Mouse (Mus musculus) kidney, postnatal 4 days (tissue): Measurements from ENCODE around the gene Gm11563.
"Not testable (repeated sequence)": the region's sequence is repeated elsewhere in the genome, so short reads cannot be mapped to it uniquely, and the experiment has no call there.

Experiments used
- DNase-seq, 2 experiments: peaks; one replicate each; pipeline ENCODE4 v3.0.0; 2021; ENCODE audit warnings: mixed read lengths in 2 of 2

Gene Gm11563

DNA sequence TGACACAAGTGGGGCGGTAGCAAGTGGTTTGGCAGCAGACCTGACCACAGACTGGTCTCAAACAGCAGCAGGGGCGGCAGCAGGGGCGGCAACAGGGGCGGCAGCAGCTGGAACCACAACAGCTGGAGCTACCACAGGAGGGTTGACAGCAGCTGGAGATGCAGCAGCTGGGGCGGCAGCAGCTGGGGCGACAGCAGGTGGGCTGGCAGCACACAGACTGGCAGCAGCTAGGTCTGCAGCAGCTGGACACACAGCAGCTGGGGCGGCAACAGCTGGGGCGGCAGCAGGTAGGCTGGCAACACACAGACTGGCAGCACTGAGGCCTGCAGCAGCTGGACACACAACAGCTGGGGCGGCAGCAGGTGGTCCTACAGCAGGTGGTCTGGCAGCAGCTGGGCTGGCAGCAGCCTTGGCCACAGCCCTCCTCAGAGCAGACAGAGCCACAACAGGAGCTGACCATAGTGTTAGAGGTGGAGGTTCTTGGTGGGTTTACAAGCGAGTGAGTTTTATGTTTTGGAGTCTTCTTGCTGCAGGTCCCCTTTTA, at the start of gene Gm11563:
Gene Gm11563, minus strand, starts transcription at position 494 of the 544 bp plus-strand sequence.
- DNase-seq, result not testable (repeated sequence)

- DNase-seq, result no peak
These were observed 31.7 kb upstream of the Gm11563 start, which contains the start of gene Gm14190 for GRCm38 (mm10) chr11:99690463-99690862. Gm14190 (minus strand) TSS chr11:99690740.

DNA sequence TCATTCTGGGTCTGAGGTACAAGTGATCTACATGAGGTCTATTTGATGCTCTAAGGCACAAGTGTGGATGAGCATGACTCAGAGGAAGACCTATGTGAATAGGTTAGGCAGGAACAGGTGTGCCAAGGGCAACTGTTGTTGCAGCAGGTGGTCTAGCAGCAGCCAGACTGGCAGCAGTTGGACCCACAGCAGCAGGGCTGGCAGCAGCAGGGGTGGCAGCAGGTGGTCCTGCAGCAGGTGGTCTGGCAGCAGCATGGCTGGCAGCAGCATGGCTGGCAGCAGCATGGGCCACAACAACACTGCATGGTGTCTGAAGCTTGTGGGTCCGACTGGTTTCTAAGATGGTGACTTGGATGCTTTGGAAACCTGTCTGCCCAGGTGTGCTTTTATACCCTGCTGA, 26.5 kb upstream of the Gm11563 start:
- DNase-seq, result not testable (repeated sequence)

DNA sequence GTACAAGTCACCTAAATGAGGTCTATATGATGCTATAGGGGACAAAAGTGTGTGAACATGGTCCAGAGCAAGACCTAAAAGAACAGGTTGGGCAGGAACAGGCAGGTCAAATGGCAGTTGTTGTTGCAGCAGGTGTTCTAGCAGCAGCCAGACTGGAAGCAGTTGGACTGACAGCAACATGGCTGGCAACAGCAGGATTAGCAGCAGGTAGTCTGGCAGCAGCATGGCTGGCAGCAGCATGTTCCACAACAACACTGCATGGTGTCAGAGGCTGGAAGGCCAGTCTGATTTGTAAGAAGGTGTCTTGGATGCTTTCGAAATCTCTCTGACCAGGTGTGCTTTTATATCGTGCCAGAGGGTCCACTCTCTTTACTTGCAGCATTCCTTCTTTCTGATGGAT, 24.7 kb upstream of the Gm11563 start:
- no peak for DNase-seq

- no peak for DNase-seq
These were observed 7.1 kb upstream of the Gm11563 start, which contains the start of gene Krtap4-6 for GRCm38 (mm10) chr11:99665860-99666259. Krtap4-6 (minus strand) TSS chr11:99665960.

DNA sequence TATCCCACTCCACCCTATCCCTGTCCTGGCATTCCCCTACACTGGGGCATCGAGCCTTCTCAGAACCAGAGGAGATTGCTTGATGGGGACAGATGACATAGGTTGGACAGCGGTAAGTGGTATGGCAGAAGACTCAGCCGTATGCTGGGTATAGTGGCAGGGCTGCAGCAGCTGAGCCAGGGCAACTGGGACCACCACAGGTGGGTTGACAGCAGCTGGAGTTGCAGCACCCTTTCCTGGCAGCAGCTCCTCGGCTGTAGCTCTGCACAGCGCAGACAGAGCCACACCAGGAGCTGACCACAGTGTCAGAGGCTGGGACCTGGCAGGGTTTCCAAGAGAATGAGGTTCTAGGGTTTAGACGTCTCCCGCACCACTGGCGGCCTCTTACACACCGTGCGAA, 4.0 kb upstream of the Gm11563 start:
- no peak for DNase-seq

GRCm38 (mm10) chr11:99659256-99659655, 496 bp upstream of the Gm11563 start:
- DNase-seq, result no peak

DNA sequence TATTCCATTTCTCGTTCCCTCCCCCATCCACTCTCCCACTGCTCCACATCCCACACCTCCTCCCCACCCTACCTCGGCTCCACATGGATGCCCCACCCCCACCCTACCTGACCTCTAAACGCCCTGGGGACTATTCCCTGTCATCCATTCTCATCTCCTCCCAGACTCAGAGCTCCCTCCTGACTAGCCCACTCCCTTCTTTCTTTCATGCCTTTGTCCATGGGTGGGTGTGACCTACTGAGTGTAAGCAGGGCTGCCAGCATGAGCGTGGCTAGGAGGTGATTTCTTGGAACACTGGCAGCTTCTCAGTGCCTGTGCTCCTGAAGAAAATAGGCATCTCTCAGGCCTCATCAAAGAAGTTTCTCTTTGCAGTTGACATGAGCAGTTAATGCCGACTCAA, 1.7 kb downstream of the Gm11563 start:
- no peak for DNase-seq

DNA sequence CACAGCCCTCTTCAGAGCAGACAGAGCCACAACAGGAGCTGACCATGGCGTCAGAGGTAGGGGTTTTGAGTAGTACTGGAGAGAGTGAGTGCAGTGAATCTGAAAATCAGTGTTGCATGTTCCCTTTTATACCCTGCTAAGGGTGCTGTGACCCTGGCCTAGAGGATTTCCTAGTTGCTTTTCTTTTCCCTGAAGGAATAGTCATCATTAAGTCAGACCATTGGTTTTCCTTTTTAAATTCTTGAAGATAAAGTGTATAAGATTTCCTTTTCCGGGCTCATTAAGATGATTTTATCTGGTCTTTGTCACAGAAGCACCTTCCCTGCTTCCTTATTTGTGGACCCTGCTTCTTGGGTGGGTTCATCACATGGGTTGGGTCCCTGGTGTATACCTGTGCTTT, 8.6 kb downstream of the Gm11563 start, which contains the start of gene Gm11555:
Gene Gm11555, minus strand, starts transcription at position 101 of the 400 bp plus-strand sequence.
- no peak for DNase-seq

DNA sequence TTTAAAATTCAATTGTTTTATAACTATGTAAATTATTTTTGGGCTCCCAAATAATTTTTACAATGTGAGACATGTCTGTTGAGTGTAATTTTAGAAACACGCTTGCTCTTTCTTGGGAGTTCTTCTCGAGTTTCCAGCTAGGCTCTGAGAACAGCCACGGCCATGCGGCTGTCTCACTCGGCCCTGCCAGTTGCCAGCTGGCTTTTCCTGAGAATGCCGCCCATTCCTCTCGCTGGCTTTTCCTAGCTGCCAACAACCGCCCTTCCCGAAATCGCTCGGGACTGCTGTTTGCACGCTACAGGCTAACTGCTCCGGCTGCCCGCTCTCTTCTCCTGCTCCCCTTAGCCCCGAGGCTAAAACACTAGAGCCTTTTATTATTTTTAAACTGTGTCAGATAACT, 12.3 kb downstream of the Gm11563 start:
- DNase-seq, result no peak

DNA sequence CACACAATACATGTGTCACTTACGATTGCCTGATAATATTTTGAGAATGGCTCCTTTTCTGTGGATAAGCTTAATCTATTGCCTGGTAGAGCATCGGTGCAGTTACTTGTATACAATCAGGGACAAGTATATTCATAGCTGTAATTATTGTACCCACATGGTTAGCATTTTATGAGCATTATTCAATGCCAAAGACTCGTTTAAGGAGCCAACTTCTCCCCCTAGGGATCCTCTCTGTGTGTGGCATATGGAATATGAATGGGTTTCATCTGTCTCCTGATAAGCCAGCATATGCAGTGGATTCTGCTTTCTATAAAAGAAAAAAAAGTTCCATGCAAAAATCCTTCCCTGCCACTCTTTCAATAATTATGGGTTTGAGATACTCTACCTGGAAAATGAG, 14.4 kb downstream of the Gm11563 start:
- DNase-seq, result no peak

DNA sequence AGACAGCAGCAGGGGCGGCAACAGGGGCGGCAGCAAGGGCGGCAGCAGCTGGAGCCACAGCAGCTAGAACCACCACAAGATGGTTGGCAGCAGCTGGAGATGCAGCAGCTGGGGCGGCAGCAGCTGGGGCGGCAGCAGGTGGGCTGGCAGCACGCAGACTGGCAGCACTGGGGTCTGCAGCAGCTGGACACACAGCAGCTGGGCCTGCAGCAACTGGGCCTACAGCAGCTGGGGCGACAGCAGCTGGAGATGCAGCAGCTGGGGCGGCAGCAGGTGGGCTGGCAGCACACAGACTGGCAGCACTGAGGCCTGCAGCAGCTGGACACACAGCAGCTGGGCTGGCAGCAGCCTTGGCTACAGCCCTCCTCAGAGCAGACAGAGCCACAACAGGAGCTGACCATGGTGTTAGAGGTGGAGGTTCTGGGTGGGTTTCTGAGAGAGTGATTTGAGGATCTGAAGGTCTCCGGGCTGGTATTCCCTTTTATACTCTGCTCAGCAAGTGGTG, 15.1 kb downstream of the Gm11563 start, which contains the start of gene Krtap4-7:
Gene Krtap4-7, minus strand, starts transcription at position 455 of the 505 bp plus-strand sequence.
- not testable (repeated sequence) for DNase-seq

GRCm38 (mm10) chr11:99640926-99641325, 17.8 kb downstream of the Gm11563 start:
- DNase-seq, result no peak

GRCm38 (mm10) chr11:99637086-99637485, 21.7 kb downstream of the Gm11563 start:
- no peak for DNase-seq

- no peak for DNase-seq
These were observed 24.1 kb downstream of the Gm11563 start, which contains the start of gene Krtap4-2 for GRCm38 (mm10) chr11:99634653-99635134. Krtap4-2 (minus strand) TSS chr11:99635084.

DNA sequence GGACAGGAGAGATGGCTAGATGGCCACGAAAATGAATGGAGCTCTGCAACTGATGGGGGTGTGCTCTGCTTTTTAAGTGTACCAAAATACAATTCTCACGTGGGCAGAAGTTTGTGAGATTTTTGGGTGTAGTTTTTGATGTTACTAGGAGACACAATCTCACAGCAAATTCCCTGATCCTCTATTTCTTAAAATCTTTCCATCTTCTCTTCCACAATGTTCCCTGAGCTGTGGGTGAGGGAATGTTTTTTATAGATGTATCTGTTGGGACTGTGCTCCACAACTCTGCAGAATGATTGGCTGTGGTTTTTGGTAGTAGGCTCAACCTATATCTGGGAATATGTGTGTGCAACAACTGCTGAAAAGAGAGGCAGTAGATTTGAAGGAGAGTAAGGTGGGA, 25.5 kb downstream of the Gm11563 start:
- DNase-seq, result no peak

DNA sequence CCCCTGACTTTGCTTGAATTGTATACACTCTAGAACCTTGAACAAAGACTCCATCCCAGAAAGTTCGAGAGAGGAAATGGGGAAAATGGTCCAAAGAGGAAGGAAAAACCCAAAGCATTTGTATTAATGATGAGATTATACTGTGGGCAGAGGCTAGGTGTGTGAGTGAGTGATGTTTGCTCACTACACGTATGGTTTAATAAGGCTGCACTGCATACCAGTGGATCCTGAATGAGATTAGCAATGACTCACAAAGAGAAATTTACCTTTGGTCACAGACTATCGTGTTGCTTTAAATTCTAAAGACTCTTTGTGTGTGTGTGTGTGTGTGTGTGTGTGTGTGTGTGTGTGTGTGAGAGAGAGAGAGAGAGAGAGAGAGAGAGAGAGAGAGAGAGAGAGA, 27.9 kb downstream of the Gm11563 start:
- DNase-seq, result no peak

DNA sequence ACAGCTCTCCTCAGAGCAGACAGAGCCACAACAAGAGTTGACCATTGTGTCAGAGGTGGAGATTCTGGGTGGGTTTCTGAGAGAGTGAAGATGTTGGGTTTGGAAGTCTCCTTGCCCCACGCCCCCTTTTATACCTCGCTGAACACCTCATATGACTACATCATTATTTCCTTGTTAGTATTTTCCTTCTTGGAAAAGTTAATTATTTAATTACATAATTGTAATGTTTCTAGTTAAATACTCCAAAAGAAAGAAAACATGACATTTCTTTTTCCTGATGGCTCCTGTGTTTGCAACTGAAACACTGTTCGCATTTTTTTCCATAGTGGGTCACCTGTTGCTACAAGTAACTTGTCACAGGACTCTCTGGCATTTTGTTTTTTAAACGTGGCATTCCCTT, 30.6 kb downstream of the Gm11563 start, which contains the start of gene Krtap4-1:
Gene Krtap4-1, minus strand, starts transcription at position 101 of the 400 bp plus-strand sequence.
- no peak for DNase-seq

DNA sequence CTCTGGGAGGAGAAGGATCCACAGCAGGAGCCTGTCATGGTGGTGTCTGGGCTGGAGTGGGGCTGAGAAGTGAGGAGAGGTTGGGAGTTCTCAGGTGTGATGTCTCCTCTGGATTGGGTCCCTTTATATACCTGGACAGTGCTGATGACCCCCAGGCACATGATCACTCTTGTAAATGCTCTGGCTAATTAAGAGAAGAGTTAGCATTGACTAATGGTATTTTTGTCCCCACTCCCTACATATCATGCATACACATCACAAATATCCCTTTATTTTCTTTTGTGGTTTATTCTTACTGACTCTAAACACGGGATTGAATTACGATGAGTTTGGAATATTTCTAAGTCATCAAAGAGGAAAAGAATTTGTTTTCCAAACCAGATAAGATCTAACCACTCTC, 38.4 kb downstream of the Gm11563 start, which contains the start of gene Gm11562:
Gene Gm11562, minus strand, starts transcription at position 101 of the 400 bp plus-strand sequence.
- no peak for DNase-seq

GRCm38 (mm10) chr11:99614796-99615363, 43.9 kb downstream of the Gm11563 start, which contains the start of gene Krtap2-4:
Krtap2-4 (minus strand) TSS chr11:99614846.
- DNase-seq, result no peak

- DNase-seq, result not testable (repeated sequence)
These were observed 48.7 kb downstream of the Gm11563 start, which contains the start of gene Gm11937 for GRCm38 (mm10) chr11:99610089-99610488. Gm11937 (minus strand) TSS chr11:99610189.

DNA sequence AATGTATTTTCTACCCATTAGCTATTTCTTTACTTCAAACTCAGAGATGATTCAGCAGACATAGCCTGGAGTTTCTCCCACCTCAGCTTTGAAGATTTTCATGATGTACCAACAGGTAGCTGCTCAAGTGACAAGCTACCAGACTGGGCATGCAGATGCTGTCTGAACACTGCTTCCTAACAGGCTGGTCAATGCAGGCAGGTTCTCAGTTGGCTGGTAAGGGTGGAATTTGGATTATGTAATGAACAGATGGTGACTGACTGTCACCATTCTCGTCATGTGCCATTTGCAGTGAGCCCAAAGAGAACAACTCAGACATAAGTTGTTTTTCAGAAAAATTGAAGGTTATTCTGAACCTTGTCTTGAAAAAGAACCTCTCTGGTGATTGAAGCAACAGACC, 49.6 kb downstream of the Gm11563 start:
- no peak for DNase-seq
